Mouse (Mus musculus) spleen, postnatal 36 days (tissue): ENCODE results near the gene Ccdc174.
"Not testable (repeated sequence)": the region's sequence is repeated elsewhere in the genome, so short reads cannot be mapped to it uniquely, and the experiment has no call there.

ENCODE experiments used
- DNase-seq, 2 experiments: peaks; one replicate each; pipeline ENCODE4 v3.0.0; 2022; ENCODE audit warnings: low spot score in 2 of 2, mixed read lengths in 1 of 2

Gene Ccdc174

DNA sequence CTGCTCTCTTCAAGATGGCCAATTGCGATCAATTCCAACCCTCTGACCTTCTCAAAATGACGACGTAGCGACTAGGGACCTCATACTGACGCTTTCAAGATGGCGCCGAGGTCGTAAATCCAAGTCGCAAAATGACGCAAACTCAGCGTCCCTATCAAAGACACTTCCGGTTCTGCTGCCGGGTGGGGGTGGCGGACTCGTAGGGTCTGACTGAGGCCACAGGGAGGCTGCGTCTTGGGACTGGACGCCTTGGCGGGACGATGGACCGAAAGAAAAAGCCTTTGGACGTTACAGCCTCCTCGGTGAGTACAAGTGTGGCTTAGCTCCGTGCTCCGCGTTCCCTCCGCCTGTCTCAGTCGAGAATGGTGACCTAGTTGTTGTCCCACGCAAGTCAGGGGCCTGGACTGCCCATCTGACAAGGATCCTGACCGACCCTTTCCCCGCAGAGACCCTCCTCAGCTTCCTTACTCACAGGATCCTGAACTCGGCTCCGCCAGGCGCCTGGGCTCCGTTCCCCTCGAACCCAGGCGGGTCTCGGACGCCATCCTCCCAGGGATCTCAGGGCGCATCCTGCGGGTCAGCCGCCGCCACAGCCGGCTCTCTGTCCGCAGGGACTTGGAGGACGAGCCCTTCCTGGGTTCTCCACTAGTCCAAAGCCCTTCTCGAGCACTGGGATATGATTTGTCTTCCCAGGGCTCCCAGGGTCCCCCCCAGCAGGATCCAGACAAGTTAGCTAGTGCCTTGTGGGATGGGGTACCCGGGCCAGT, at the start of gene Ccdc174:
Ccdc174 (plus strand) TSS at position 169 of the 767 bp plus-strand sequence.
- DNase-seq: peak; percentile 91 to 94

DNA sequence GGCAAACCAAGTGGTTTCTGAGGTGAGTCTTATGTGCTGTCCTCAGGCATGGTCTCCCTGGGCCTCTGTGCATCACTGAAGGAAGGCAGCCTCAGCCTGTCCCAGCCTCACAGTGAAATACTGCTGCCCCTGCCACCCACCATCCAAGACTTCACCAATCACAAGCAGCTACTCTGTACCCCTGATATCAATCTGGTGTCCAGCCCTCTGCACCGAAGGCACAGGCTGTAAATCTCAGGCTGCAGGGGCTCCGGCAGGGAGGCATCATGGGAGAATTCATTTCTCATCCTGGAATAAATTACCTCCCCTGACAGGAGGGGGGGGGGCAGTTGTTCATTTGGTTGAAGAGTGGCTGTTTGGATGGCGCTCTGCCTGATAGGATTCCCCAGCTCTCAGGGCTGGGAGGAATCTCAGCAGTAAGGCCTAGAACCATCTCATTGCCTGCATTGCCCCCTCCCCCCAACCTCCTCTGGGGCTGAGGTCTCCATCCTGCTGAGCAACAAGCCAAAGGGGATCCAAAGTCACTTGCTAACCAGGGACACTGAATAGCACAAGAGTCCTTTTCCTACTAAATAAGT, 44.9 kb upstream of the Ccdc174 start:
- DNase-seq: no peak

DNA sequence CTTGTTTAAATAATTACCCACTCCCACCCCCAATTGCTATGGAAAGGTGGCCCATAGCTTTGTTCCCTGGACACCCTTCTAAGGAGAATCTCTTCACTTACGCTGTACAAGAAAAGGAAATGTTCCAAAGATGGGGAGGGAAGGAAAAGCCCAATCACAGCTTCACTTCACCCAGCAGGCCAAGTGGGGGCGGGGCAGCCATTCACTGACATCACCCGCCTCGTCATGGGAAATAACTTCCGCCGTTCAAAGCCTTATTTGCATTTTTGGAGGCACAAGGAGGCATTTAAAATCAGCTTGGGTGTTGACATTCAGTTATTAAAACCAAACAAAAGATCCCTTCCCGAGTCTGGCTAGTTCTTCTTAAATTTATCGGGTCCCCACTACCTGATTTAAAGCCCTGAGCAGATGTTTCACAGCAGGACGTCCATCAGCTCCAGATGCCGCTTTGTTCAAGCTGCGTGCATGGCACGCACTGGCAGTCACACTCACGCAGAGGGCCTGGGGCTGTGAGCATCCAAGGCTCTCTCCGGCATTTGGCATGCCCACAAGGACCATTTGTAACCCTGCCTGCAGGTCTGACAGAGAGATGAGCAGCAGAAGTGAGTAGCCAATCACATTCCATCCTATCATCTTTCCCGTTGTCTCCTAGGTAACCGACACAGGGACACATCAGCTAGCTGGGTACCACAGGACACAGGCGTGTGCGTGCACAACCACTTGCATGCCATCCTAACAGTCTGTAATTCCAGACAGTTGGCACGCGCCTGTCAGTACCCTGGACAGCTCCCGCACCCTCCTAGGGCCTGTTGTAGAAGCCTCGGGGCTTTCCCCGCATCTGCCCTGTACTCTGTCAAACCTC, 38.6 kb upstream of the Ccdc174 start:
- no peak for DNase-seq

DNA sequence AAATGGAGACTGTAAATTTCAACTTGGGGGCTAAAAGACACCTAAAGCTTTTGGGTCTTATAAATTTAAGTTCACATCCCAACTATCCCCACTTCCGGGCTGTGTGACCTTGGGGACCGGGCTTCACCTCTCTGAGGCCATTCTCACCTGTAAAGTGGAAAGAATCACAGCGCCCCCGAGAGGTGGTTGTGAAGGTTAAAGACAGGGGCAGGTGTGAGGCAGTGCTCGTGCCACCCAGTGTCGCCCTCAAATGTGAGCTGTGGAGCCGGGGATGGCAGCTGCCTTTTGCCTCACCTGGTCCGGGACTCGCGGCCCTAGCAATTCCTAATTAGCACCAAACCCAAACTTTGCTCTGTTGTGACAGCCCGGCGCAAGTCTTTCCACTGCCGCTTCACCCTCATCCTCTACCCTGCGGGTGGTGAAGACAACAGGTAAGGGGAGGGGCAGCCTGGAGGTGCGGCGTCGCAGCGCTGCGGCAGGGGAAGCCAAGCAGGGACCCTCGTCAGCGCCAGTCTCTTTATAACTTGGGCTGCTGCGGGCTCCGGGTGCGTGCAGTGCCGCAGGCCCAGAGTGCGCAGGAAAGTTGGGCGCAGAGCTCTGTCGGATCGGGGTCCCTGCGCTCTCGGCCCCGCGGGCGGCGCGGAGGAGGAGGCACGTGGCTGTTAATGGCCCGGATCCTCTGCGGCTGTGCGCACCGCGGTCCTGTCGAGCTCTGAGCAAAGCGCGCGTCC, 34.8 kb upstream of the Ccdc174 start:
- DNase-seq: no peak

GRCm38 (mm10) chr6:91843628-91844153, 34.2 kb upstream of the Ccdc174 start:
- no peak for DNase-seq

DNA sequence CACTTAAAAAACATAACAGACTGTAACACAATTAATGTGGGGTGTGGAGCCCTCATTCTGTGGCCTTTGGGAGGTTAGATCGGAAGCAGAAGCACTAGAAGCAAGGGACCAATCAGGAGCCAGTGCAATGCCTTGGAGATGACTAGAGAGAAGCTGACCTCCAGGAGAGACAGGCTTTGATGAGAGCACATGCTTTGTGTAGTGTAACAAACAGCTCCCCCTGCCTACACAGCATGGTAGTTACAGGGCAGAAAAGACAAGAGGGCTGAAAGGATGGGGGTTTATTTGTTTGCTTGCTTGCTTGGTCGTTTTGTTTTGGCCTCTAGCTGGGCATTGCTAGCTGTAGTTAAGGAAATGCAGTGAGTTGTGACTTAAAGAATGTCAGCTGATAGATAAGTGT, 25.3 kb upstream of the Ccdc174 start:
- no peak for DNase-seq

GRCm38 (mm10) chr6:91858339-91858738, 19.5 kb upstream of the Ccdc174 start:
- no peak for DNase-seq

DNA sequence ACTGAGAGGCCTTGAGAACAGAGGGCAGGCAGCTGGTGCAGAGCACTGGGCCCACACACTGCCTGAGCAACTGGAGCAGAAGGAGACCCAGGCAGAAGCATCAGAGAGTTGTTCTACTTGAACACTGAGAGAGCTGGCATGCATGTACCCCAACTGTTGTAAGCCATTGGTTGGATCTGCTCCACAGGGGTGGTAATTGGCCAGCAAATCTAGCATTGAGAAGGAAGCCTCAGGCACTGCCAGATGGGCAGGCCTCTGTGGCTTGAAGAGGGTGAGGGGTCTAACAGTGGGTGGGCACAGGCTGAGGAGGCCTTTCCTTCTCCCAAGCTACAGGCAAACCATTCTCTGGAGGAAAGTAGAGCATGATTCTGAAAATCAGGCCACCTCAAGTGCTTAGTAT, 15.0 kb upstream of the Ccdc174 start:
- no peak for DNase-seq

DNA sequence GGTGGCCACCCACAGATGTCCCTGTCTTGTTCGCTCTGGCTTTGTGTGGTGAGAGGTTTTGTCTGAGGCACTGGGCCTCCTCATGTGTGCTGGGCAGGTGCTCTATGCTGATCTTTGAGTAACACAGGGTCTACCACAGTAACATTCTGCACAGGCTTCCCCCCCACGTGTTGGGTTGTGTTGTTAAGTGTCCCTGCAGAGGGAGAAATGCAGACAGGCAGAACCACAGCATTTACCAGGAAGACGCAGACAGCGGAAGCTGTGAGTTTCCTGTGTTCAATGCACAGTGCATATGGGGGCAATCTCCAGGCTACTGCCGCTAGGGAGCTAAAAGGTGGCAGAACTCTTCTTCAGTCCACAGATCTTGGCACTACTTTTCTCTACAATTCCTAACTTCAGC, 13.3 kb upstream of the Ccdc174 start:
- peak in 1 of 2 experiments; percentile 10 for DNase-seq

- no peak for DNase-seq
These were observed 12.3 kb upstream of the Ccdc174 start for GRCm38 (mm10) chr6:91865601-91866000.

GRCm38 (mm10) chr6:91868091-91868490, 9.8 kb upstream of the Ccdc174 start:
- no peak for DNase-seq

- no peak for DNase-seq
These were observed 5.1 kb upstream of the Ccdc174 start for GRCm38 (mm10) chr6:91872781-91873180.

DNA sequence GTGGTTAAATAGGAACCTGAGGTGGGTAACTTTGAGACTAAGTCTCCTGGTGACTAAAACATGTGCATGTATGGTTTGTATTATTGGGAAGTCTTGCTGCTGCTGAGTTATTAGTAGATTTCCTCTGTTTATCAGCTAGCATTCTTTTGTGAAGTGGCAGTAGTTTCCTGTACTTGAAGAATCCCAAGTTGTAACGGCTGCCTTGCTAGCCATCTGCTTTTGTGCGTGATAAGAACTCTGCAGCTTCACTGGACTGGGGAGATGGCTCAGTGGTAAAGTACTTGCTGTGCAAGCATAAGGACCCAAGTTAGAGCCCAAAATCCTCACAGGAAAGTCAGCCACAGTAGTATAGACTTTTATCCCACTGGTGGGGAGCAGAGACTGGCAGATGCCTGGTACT, 6.0 kb downstream of the Ccdc174 start:
- DNase-seq: no peak

GRCm38 (mm10) chr6:91889255-91889906, 11.5 kb downstream of the Ccdc174 start:
- no peak for DNase-seq

- DNase-seq: no peak
These were observed 12.8 kb downstream of the Ccdc174 start for GRCm38 (mm10) chr6:91890615-91891014.

GRCm38 (mm10) chr6:91891776-91892175, 13.9 kb downstream of the Ccdc174 start:
- DNase-seq: no peak

GRCm38 (mm10) chr6:91896783-91897182, 18.9 kb downstream of the Ccdc174 start:
- DNase-seq: no peak

DNA sequence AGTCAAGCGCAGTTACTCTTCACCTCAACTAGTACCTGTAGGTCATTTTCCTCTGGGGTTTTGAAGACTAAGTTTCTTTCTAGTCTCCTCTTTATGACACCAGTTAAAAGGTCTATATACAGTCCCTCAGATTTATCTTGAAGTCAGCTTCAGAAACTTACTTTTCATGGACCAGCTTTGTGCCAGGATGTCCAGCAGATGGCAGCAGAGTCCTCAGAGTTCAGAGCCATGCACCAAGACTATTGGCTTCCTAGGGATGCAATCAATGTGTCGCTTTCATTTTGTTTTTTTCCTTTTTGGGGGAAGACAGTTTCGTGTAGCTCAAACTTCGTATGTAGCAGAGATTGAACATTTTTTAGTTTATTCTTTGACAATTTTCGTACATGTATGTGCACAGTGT, 23.7 kb downstream of the Ccdc174 start:
- peak; percentile 26 to 37 for DNase-seq

- not testable (repeated sequence) for DNase-seq
These were observed 24.7 kb downstream of the Ccdc174 start, which contains the start of gene 4930590J08Rik for GRCm38 (mm10) chr6:91902509-91902908. Gene 4930590J08Rik (plus strand): TSS chr6:91902809.

DNA sequence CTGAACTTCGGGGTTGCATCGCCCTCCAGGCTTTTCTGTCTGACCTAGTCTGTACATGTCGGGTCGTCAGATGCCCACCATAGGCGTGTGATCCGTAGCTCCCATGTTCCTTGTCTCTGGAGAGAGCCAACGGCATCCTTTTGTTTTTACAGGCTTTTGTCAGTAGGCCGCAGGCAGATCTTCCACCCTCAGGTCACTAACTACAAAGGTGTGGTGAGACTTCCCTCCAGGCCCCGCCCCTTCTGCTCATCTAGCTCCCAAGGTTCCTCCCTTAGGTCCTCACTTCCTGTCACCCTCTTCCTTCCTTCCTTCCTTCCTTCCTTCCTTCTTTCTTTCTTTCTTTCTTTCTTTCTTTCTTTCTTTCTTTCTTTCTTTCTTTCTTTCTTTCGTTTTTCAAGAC, 36.2 kb downstream of the Ccdc174 start:
- DNase-seq: no peak

- DNase-seq: no peak
These were observed 39.4 kb downstream of the Ccdc174 start for GRCm38 (mm10) chr6:91917286-91917685.
